In the genomic region with DNA sequence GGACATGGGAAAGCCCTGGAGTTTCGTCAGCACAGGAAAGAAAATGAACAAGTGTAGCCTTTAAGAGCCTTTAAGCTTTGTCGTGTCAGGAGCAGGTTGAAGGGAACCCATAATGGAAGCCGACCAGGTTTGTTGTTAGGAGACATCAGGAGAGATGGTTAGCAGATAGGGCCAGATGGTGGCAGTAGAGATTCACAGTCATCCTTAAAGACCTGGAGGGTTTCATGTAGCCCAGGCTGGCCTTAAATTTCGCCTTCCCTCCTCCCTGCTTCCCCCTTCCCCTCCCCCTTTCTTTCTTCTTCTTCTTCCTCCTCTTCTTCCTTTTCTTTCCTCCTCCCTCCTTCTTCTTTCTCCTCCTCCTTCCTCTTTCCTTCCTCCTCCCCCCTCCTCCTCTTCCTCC, we compare ENCODE assay signal across 11 mouse cellular contexts. TPM values are rescaled to one million over a fixed set of nuclear protein-coding genes. Genes with fewer than 3 reads are reported as not detected.
DNase-seq lines count a peak whose midpoint lies in the region; ATAC-seq and TF ChIP-seq lines count a peak whose summit lies in the region.
"Had no signal": no experiment of that assay in that cellular context is flagged by ENCODE, and none has a peak within 500 bp of the region (broad histone marks: within the 10 kb centered on the region; RNA-seq: fewer than 3 reads in every experiment).

No protein-coding gene starts in this region.

- no peak overlapping the region for H3K27ac ChIP-seq in hindbrain, postnatal 0 days
- H3K27ac ChIP-seq in hindbrain, embryonic 10.5 days, result no peak overlapping the region
- no peak overlapping the region for H3K27ac ChIP-seq in midbrain, postnatal 0 days (ENCODE audit: low read depth, low read length)
- no peak overlapping the region for H3K27ac ChIP-seq in midbrain, embryonic 15.5 days
- no peak overlapping the region for H3K27ac ChIP-seq in cortical plate, adult 2 months (ENCODE audit: insufficient read depth, low read length)
- H3K27ac ChIP-seq: forebrain, embryonic 12.5 days had no signal

- no peak overlapping the region for H3K4me3 ChIP-seq in hindbrain, postnatal 0 days (ENCODE audit: low read length)
- no peak overlapping the region for H3K4me3 ChIP-seq in hindbrain, embryonic 10.5 days
- no peak overlapping the region for H3K4me3 ChIP-seq in midbrain, postnatal 0 days (ENCODE audit: low read depth, low read length)
- no peak overlapping the region for H3K4me3 ChIP-seq in midbrain, embryonic 15.5 days
- H3K4me3 ChIP-seq in cortical plate, adult 2 months (ENCODE audit: insufficient read depth, low read length), result no peak overlapping the region
- H3K4me3 ChIP-seq: forebrain, embryonic 12.5 days; myocyte had no signal

- H3K4me1 ChIP-seq in hindbrain, postnatal 0 days (ENCODE audit: insufficient read depth, low read length), result 0 out of 2 replicates have a peak, but pooled peaks cover 2% of the 10 kb centered on the region
- peaks cover 15% of the 10 kb centered on the region for H3K4me1 ChIP-seq in hindbrain, embryonic 10.5 days (replicated peaks)
- H3K4me1 ChIP-seq in midbrain, postnatal 0 days (ENCODE audit: insufficient read depth, low read length), result no peaks in the 10 kb centered on the region
- peaks cover 7% of the 10 kb centered on the region; the same call in 1 of the 2 replicates for H3K4me1 ChIP-seq in midbrain, embryonic 15.5 days
- H3K4me1 ChIP-seq in cortical plate, adult 2 months (ENCODE audit: control insufficient read depth, insufficient read depth, low read length), result no peaks in the 10 kb centered on the region

- no peaks in the 10 kb centered on the region for H3K36me3 ChIP-seq in hindbrain, postnatal 0 days (ENCODE audit: insufficient read depth, low read length)
- H3K36me3 ChIP-seq in hindbrain, embryonic 10.5 days, result peaks cover 33% of the 10 kb centered on the region
- 0 out of 2 replicates have a peak, but pooled peaks cover 7% of the 10 kb centered on the region for H3K36me3 ChIP-seq in midbrain, postnatal 0 days (ENCODE audit: insufficient read depth, low read length)
- H3K36me3 ChIP-seq in midbrain, embryonic 15.5 days (replicated peaks), result peaks cover 7% of the 10 kb centered on the region; the same call in 1 of the 2 replicates

- no peak for TF ChIP-seq POLR2A in cortical plate, adult 2 months (IDR thresholded peaks at IDR 0.05; ENCODE audit: extremely low read depth, insufficient read depth, low read length)

- no peak overlapping the region for H3K9ac ChIP-seq in hindbrain, postnatal 0 days (replicated peaks; ENCODE audit: low read length)
- H3K9ac ChIP-seq in midbrain, postnatal 0 days (replicated peaks; ENCODE audit: low read length, poor library complexity, severe bottlenecking), result no peak overlapping the region
- no peak overlapping the region for H3K9ac ChIP-seq in midbrain, embryonic 15.5 days
- H3K9ac ChIP-seq: forebrain, embryonic 12.5 days had no signal

- no peaks in the 10 kb centered on the region for H3K27me3 ChIP-seq in hindbrain, postnatal 0 days (ENCODE audit: insufficient read depth, low read length)
- H3K27me3 ChIP-seq in hindbrain, embryonic 10.5 days (ENCODE audit: insufficient read depth, poor library complexity, severe bottlenecking), result no peaks in the 10 kb centered on the region; the same call in 1 of the 2 replicates
- H3K27me3 ChIP-seq in midbrain, postnatal 0 days (ENCODE audit: insufficient read depth, low read length), result no peaks in the 10 kb centered on the region
- no peaks in the 10 kb centered on the region for H3K27me3 ChIP-seq in midbrain, embryonic 15.5 days (replicated peaks)
- H3K27me3 ChIP-seq: forebrain, embryonic 12.5 days had no signal

- no peak overlapping the region for H3K4me2 ChIP-seq in hindbrain, postnatal 0 days (ENCODE audit: low read depth, low read length)
- no peak overlapping the region for H3K4me2 ChIP-seq in midbrain, postnatal 0 days (ENCODE audit: low read depth, low read length, poor library complexity, severe bottlenecking)
- no peak overlapping the region for H3K4me2 ChIP-seq in midbrain, embryonic 15.5 days
- H3K4me2 ChIP-seq: forebrain, embryonic 12.5 days; heart, embryonic 11.5 days had no signal

- peak; percentile 68 for TF ChIP-seq CTCF in hindbrain, postnatal 0 days (IDR thresholded peaks at IDR 0.05; ENCODE audit: low read depth)
- peak; percentile 71 for TF ChIP-seq CTCF in midbrain, postnatal 0 days (IDR thresholded peaks at IDR 0.05)
- peak; percentile 65 for TF ChIP-seq CTCF in cortical plate, adult 2 months (IDR thresholded peaks at IDR 0.05; ENCODE audit: extremely low read depth, insufficient read depth, low read length)

- no peaks in the 10 kb centered on the region for H3K9me3 ChIP-seq in hindbrain, postnatal 0 days (ENCODE audit: low read length)
- no peaks in the 10 kb centered on the region for H3K9me3 ChIP-seq in hindbrain, embryonic 10.5 days
- H3K9me3 ChIP-seq in midbrain, postnatal 0 days (ENCODE audit: low read length), result no peaks in the 10 kb centered on the region
- no peaks in the 10 kb centered on the region for H3K9me3 ChIP-seq in midbrain, embryonic 15.5 days
- H3K9me3 ChIP-seq: forebrain, embryonic 12.5 days had no signal

- peak; percentile 70 for DNase-seq in hindbrain, postnatal 0 days (ENCODE audit: low spot score)
- no peak for DNase-seq in hindbrain, embryonic 10.5 days (ENCODE audit: low spot score)
- DNase-seq in midbrain, postnatal 0 days (ENCODE audit: low spot score), result peak; percentile 65
- DNase-seq in MN1 (ENCODE audit: low spot score), result peak; percentile 53
- DNase-seq in kidney, postnatal 25 days, result no peak
- DNase-seq: right cerebral cortex, postnatal 14 days had no signal

- WGBS in hindbrain, postnatal 0 days, result 54% methylated on average over 4 of the region's 4 CpGs
- 56% methylated on average over 4 of the region's 4 CpGs for WGBS in hindbrain, embryonic 10.5 days
- 54% methylated on average over 4 of the region's 4 CpGs for whole genome bisulfite sequencing in midbrain, postnatal 0 days
- 57% methylated on average over 4 of the region's 4 CpGs for WGBS in midbrain, embryonic 15.5 days

- ATAC-seq in hindbrain, postnatal 0 days, result no peak
- no peak for ATAC-seq in midbrain, postnatal 0 days (ENCODE audit: low FRiP score)
- ATAC-seq in midbrain, embryonic 15.5 days (replicated peaks), result no peak

RNA-seq across cellular contexts. Expression of a gene that starts 34.8 kb away (rescaled TPM):
- 41.6 and 55.6 TPM in 2 replicates for total RNA-seq in hindbrain, postnatal 0 days (2014; rRNA removed)
- polyA plus RNA-seq in hindbrain, postnatal 0 days (2015; fragmentation: Nextera tagmentation; extraction: Ambion mirVana), result 48.6 and 49.0 TPM in 2 replicates
- 46.9 and 52.1 TPM in 2 replicates for polyA plus RNA-seq in hindbrain, embryonic 10.5 days (2016; fragmentation: Nextera tagmentation; extraction: Ambion mirVana)
- 50.0 and 54.7 TPM in 2 replicates for total RNA-seq in midbrain, postnatal 0 days (2014; rRNA removed)
- 55.0 and 56.3 TPM in 2 replicates for polyA plus RNA-seq in midbrain, postnatal 0 days (2015; fragmentation: Nextera tagmentation; extraction: Ambion mirVana)
- 51.7 and 56.2 TPM in 2 replicates for polyA plus RNA-seq in midbrain, embryonic 15.5 days (2015; fragmentation: Nextera tagmentation; extraction: Ambion mirVana)
- 78.2 and 79.1 TPM in 2 replicates for polyA plus RNA-seq in cortical plate, adult 2 months (2012; rRNA removed)

RNA-seq across cellular contexts. Expression of a gene that starts 35.1 kb away (rescaled TPM):
- 107 and 121 TPM in 2 replicates for total RNA-seq in hindbrain, postnatal 0 days (2014; rRNA removed)
- polyA plus RNA-seq in hindbrain, postnatal 0 days (2015; fragmentation: Nextera tagmentation; extraction: Ambion mirVana), result 184 and 193 TPM in 2 replicates
- 193 and 212 TPM in 2 replicates for polyA plus RNA-seq in hindbrain, embryonic 10.5 days (2016; fragmentation: Nextera tagmentation; extraction: Ambion mirVana)
- 145 and 171 TPM in 2 replicates for total RNA-seq in midbrain, postnatal 0 days (2014; rRNA removed)
- polyA plus RNA-seq in midbrain, postnatal 0 days (2015; fragmentation: Nextera tagmentation; extraction: Ambion mirVana), result 203 and 214 TPM in 2 replicates
- 221 and 226 TPM in 2 replicates for polyA plus RNA-seq in midbrain, embryonic 15.5 days (2015; fragmentation: Nextera tagmentation; extraction: Ambion mirVana)
- polyA plus RNA-seq in cortical plate, adult 2 months (2012; rRNA removed), result 260 and 286 TPM in 2 replicates

Comparison
In these comparisons a context has a peak if more than half of its experiments do, and no peak if none do; other contexts are left out.
1. DNase-seq: peak in hindbrain, postnatal 0 days (single experiment), midbrain, postnatal 0 days (single experiment) and MN1 (single experiment); none in hindbrain, embryonic 10.5 days (single experiment) and kidney, postnatal 25 days (0 of 2).
2. Peak in every context shown above with its lines, with median percentiles within 50 percentile points of each other: CTCF ChIP-seq.